ENCODE assay signal across 8 mouse cellular contexts in genomic region chr4:152625032-152626003, GRCm38 (mm10).
DNase-seq lines count a peak whose midpoint lies in the region; ATAC-seq and TF ChIP-seq lines count a peak whose summit lies in the region.

No protein-coding gene starts in this region.

- CTCF ChIA-PET in Patski (lab: Charles Lee): no interaction called here

- POLR2A ChIA-PET in Patski (lab: Charles Lee): interaction anchor here (1.1 kb wide), 1 partner anchor 26 kb away, joined by 3 read pairs; no protein-coding TSS in a partner anchor

- H3K9ac ChIP-seq in forebrain, postnatal 0 days: no peak overlapping the region
- no peak overlapping the region for H3K9ac ChIP-seq in hindbrain, embryonic 12.5 days
- H3K9ac ChIP-seq in lung, postnatal 0 days (replicated peaks; ENCODE audit: low read depth): no peak overlapping the region

- peak overlapping the region; percentile 42 for H3K27ac ChIP-seq in forebrain, postnatal 0 days (ENCODE audit: low read depth, low read length)
- peak overlapping the region; percentile 46 for H3K27ac ChIP-seq in hindbrain, embryonic 12.5 days
- no peak overlapping the region for H3K27ac ChIP-seq in lung, postnatal 0 days (ENCODE audit: low read length)

- in situ Hi-C loops in Patski (cut with MboI; ENCODE audit: low pct_unique_long_range_greater_than_20kb): no loop called here

- DNase-seq in Patski (ENCODE audit: low read depth, low spot score): no peak
- peak; percentile 36 for DNase-seq in cerebellum, adult 11-12 months
- peak; percentile 91 for DNase-seq in forebrain, postnatal 0 days
- peak; percentile 80 for DNase-seq in layer of hippocampus, adult 9-10 months (ENCODE audit: low spot score)
- DNase-seq in lung, postnatal 0 days (ENCODE audit: low spot score): peak; percentile 52
- DNase-seq in retina, postnatal 1 day: peak; percentile 91

- WGBS in forebrain, postnatal 0 days: 1% methylated on average over 22 of the region's 22 CpGs
- WGBS in hindbrain, embryonic 12.5 days: 4% methylated on average over 22 of the region's 22 CpGs
- 5% methylated on average over 22 of the region's 22 CpGs for WGBS in lung, postnatal 0 days

- no peaks in the 10 kb centered on the region for H3K9me3 ChIP-seq in forebrain, postnatal 0 days (ENCODE audit: low read length)
- no peaks in the 10 kb centered on the region for H3K9me3 ChIP-seq in hindbrain, embryonic 12.5 days (replicated peaks)
- no peaks in the 10 kb centered on the region for H3K9me3 ChIP-seq in lung, postnatal 0 days (ENCODE audit: low read length)

- TF ChIP-seq CTCF in Patski (IDR thresholded peaks at IDR 0.05): peak; percentile 75
- peak; percentile 94 for TF ChIP-seq CTCF in forebrain, postnatal 0 days (IDR thresholded peaks at IDR 0.05; ENCODE audit: low read depth)
- TF ChIP-seq CTCF in lung, postnatal 0 days (IDR thresholded peaks at IDR 0.05): peak; percentile 86

- peaks cover 29% of the 10 kb centered on the region for H3K4me1 ChIP-seq in forebrain, postnatal 0 days (ENCODE audit: insufficient read depth)
- H3K4me1 ChIP-seq in hindbrain, embryonic 12.5 days: peaks cover 32% of the 10 kb centered on the region
- H3K4me1 ChIP-seq in lung, postnatal 0 days (ENCODE audit: insufficient read depth, low read depth, low read length): no peaks in the 10 kb centered on the region

- peak overlapping the region; percentile 32 for H3K4me2 ChIP-seq in forebrain, postnatal 0 days (ENCODE audit: low read depth)
- H3K4me2 ChIP-seq in hindbrain, embryonic 12.5 days (replicated peaks): peak overlapping the region; percentile 35
- H3K4me2 ChIP-seq in lung, postnatal 0 days (replicated peaks; ENCODE audit: low read depth, low read length): no peak overlapping the region

- H3K27me3 ChIP-seq in Patski: no peaks in the 10 kb centered on the region
- no peaks in the 10 kb centered on the region for H3K27me3 ChIP-seq in forebrain, postnatal 0 days (ENCODE audit: insufficient read depth, low read length)
- H3K27me3 ChIP-seq in hindbrain, embryonic 12.5 days: peaks cover 6% of the 10 kb centered on the region; the same call in 1 of the 2 replicates
- no peaks in the 10 kb centered on the region for H3K27me3 ChIP-seq in lung, postnatal 0 days (replicated peaks; ENCODE audit: insufficient read depth, low read length)

- ATAC-seq in Patski: peak; percentile 57
- peak; percentile 81 for ATAC-seq in forebrain, postnatal 0 days
- peak; percentile 77 for ATAC-seq in hindbrain, embryonic 12.5 days (ENCODE audit: low FRiP score)
- peak; percentile 44 for ATAC-seq in lung, postnatal 0 days
- ATAC-seq in inflammation-experienced regulatory T-cells, adult 6 months: no peak

- TF ChIP-seq EP300 in lung, postnatal 0 days (IDR thresholded peaks at IDR 0.05): no peak

- no peaks in the 10 kb centered on the region for H3K36me3 ChIP-seq in forebrain, postnatal 0 days (ENCODE audit: insufficient read depth)
- H3K36me3 ChIP-seq in hindbrain, embryonic 12.5 days: no peaks in the 10 kb centered on the region
- no peaks in the 10 kb centered on the region for H3K36me3 ChIP-seq in lung, postnatal 0 days (ENCODE audit: insufficient read depth, low read length)

- no peak overlapping the region for H3K4me3 ChIP-seq in forebrain, postnatal 0 days (ENCODE audit: low read depth, low read length)
- H3K4me3 ChIP-seq in hindbrain, embryonic 12.5 days: no peak overlapping the region
- no peak overlapping the region for H3K4me3 ChIP-seq in lung, postnatal 0 days (ENCODE audit: low read depth, low read length)
